Mouse (Mus musculus): ENCODE results near the gene Pcnx3.
"Not testable (repeated sequence)": the region's sequence is repeated elsewhere in the genome, so short reads cannot be mapped to it uniquely, and the experiment has no call there.

Gene Pcnx3

DNA sequence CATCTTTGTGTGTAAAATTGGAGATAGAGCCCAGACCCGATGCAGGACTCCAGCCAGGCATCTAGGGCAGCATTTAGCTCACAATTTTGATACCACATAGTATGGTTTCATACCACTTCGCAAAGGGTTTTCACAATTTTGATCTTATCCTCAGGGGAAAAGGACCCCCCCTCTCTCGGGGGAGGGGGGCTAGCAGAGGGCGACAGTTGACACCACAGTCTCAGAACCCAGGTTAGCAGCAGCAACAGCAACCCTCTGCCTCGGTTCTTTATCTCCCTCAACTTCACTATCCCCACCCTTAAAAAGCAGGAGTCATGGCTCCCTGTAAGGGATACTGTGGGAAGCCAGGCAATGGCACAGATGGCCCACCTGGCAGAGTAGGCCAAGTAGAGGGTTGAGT lies 24.5 kb upstream of the Pcnx3 start:
- in situ Hi-C loops (cut with MboI, MseI) = no loop called here

DNA sequence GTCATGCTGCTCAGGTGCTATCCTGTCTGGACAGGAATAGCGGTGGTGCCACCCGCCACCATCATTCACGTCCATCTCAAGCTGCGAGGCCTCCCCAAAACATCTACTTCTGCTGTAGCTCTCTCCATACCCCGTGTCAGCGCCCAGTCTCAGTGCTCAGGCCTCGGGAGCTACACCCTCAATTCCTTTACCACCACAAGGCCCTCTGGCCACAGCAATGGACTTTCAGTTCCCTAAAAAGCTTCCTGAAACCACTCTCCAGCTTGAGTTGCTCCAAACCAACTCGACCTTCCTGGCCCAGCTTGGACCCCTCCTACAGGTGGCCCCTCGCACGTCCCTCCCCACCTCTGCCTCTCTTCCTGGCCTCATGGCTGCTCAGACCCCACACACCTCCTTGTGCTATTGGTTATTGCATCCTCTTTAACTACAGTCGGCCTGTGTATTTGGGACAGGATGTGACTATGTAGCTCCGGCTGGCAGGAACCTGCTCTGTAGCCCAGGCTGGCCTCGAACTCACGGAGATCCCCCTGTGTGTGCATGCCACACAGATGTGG lies 23.3 kb upstream of the Pcnx3 start:
- in situ Hi-C loops (cut with MboI, MseI) = no loop called here

DNA sequence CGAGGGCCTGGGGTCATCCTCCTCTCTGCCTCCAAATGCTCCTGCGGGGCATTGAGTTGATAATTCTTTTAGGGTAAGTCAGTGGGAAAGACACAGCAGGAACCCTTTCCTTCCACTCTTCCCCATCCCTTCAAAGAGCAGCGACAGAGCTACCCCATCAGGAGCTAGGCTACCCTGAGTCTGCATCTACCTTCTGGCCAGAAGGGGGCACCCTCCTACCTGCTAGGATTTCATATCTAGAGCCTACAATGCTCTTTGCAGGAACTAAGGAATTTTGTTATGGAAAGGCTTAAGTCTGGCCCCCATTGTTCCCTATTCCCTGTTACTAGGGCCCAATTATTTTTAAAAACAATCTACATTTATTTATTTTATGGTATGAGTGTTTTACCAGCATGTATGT lies 22.5 kb upstream of the Pcnx3 start:
- in situ Hi-C loops (cut with MboI, MseI) = no loop called here

DNA sequence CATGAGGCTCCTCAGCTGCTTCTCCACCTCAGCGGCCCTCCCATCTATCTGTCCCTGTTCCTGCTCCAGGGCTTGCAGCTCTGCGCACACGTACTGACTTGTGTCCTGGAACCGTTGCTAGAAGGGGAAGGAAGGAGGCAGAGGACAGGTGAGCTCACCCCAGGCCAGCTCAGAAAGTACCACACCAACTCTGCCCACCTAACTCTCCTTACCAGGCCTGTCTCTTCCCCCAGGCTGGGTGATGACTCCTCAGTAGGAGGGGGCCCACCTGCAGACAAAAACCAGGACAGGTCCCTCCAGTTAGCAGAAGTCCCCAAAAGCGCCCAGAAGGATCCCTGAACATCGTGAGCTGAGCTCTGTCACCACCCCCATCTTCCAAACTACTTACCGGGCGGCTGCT lies 21.9 kb upstream of the Pcnx3 start:
- in situ Hi-C loops (cut with MboI, MseI) = no loop called here

DNA sequence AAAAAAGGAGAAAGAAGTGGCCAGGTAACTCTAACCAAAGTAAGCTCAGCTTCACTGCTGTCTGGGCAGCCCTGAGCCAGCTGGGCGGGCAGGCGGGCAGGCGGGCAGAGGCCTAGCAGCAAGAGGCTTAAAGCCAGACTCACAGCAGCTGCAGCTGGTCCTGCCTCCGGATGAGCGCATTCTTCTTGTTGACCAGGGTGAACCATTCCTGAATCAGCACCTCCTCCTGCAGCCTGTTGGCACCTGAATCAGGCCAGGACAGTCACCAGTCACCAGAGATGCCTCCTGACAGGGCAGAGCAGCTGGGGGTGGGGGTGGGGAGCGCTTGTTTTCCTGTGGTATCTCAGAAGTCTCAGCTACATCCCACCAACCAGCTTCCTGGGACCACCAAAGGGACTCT lies 21.4 kb upstream of the Pcnx3 start:
- in situ Hi-C loops (cut with MboI, MseI) = no loop called here

DNA sequence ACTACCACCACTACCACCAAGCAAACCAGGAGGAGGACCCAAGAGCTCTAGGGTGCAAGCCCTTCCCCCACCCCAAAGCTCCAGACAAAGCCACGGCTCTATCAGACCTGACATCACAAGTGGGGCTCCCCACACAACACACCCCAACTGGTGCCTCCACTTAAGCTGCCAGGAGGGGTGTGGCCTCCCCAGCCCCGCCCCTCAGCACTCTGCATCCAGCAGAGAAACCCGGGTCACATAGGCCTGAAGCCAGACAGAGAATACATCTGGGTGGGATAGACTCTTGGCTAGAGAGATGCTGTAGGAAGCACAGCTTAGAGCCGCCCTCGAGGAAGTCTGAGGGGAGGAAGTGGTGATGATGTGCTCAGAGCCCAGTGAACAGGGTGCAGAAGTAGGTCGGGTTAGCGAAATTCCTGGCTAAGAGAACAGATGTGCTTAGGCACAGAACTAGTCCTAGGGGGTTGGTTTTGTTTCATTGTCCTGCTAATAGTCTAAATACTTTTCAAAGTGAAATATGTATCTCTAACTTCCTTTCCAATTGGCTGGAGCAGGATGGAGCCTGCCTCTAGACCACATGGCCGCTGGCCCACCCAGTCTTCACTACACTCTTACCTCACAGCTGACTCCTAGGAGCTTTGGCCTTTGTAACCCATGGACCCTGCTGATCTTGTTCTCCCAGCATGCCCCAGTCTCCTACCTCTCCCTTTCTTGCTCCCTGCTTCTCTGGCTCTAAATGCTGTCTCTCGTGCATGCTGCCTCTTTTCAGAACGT lies 16.3 kb upstream of the Pcnx3 start:
- in situ Hi-C loops (cut with MboI, MseI) = loop anchor here (5.0 kb wide), 1 partner anchor 37 kb away; the partner anchor contains the start of gene Ltbp3

DNA sequence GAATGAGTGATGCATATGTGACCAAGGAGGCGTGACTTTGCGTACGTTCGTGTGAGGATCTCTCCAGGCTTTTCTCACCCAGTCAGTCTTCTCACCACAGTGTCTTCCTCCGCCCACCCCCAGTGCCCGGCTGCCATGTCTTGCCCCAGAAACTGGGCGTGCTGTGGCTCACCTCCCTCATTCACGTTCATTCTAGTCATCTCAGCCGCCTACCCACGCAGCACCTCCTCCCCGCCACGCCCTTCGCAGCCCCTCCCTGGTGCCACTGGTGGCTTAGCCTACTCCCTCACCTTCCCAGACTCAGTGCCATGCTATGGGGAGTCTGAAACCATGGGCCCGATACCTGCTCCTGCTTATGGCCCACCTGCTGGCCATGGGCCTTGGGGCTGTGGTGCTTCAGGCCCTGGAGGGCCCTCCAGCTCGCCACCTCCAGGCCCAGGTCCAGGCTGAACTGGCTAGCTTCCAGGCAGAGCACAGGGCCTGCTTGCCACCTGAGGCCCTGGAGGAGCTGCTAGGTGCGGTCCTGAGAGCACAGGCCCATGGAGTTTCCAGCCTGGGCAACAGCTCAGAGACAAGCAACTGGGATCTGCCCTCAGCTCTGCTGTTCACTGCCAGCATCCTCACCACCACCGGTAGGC lies 15.6 kb upstream of the Pcnx3 start, which contains the start of gene Kcnk7:
Kcnk7 (plus strand) TSS at position 205 of the 638 bp plus-strand sequence.
- in situ Hi-C loops (cut with MboI, MseI) = loop anchor here (5.0 kb wide), 1 partner anchor 38 kb away; the partner anchor contains the start of gene Ltbp3

DNA sequence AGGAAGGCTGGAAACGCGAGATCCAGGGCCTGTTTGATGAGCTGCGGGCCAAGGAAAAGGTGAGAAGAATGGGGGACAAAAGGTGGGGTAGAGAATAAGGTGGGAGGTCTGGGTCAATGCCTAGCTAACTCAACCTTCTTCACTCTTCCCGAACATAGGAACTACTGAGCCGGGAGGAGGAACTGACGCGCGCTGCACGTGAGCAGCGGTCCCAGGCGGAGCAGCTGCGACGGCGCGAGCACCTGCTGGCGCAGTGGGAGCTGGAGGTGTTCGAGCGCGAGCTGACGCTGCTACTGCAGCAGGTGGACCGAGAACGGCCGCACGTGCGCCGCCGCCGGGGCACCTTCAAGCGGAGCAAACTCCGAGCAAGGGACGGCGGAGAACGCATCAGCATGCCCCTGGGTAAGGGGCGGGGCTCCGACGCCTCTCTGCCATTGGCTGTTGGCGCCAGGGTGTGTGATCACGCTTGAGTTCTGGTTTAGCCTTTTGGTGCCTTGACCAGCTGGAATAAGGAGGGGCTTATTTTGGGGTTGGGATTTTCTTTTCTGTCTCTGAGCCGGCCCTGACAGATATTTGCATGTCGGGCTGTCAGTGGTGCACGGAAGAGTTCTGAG lies 7.2 kb upstream of the Pcnx3 start:
- in situ Hi-C loops (cut with MboI, MseI) = no loop called here

DNA sequence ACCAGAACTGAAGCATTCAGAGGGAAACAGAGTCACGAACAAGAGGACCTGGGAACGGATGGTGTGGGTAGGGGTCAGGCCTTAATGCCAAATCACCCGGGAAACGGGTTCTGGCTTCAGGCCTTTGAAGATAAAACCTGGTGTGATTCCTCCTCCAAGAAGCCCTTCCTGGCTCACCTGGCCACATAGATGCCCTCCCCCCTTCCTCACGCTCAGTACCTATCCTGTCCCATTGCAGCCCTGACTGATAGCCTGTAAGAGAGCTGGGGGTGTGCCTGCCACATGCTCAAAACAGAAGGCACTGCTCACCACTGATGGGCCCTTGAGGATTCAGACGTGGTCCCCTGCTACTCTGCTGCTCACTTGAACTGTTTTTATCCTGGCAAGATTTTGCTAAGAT lies 5.1 kb upstream of the Pcnx3 start:
- in situ Hi-C loops (cut with MboI, MseI) = no loop called here

DNA sequence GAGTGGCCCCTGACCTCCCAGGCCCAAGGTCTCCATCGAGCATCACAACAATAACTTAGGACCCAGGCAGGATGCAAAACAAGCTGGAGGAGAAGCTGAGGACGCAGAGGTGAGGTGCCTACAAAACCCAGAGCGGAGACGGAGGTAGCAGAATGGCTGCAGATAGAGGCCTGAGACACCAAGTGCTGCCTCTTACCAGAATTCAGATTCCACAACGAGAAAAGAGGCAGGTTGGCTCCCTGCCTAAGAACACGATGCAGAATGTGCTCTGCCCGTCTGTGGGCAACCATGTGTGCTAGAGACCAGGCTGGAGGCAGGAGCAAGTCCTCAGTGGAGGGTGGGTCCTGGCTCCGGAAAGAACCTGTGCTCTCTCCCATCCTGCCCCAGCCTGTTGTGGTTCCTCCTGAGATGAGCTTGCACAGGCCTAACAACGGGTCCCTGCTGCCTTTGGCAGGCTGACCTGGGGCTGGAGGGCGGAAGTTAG lies 4.2 kb upstream of the Pcnx3 start:
- in situ Hi-C loops (cut with MboI, MseI) = no loop called here

DNA sequence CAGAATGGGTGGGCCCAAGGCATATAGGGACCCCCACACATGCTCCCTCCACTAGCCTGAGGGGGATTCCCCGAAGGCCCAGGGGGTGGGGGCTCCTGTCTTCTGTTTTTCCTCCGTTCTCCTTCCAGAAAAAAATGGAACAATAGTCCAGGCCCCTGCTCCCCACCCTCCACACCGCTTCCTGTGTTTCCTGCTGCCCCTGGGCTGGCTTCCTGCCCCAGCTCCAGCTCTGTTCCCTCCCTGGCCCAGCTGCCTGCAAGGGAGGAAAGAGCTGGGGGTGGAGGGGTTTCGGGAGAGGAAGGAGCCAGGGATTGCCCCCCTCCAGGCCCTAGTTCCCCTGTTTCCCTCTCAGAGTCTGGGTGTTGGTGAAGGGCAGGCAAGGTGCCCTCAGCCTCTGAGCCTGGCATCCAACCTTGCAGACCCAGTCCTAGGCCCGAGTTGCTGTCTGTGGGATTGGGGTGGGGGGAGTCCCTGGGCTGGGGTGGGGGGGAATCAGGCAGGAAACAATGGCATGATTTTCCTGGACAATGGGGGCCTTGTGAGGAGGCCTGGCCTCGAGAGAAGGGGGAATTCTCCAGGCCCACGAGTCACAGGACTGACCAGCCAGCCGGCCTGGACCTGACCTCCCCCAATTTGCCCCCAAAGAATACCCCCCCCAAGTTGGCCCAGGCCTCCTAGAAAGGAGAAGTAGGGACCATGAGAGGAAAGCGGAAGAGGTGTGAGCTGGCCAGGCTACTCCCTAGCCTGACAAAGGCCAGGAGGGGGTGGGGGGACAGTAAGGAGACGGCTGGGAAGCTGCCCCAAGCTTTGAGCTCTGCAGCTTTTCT lies 3.6 kb upstream of the Pcnx3 start:
- in situ Hi-C loops (cut with MboI, MseI) = no loop called here

DNA sequence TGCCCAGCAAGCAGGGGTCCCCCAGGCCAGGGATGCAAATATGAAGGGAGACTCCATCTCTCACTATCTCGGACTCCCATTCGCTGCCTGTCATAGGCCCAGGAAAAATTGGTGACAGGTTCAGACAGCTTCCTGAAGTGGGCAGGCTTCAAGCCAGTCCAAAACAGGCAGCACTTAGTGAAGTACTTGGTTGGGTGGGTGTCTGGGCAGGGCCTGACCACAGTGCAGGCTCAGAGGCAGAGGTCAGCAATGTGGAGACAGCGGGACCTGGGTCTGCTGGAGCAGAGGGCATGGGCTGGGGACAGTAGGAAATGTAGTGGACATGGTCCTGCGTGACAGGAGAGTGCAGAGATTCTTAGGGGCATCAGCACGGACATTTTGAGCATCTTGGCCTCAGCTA lies 2.9 kb upstream of the Pcnx3 start:
- in situ Hi-C loops (cut with MboI, MseI) = no loop called here

DNA sequence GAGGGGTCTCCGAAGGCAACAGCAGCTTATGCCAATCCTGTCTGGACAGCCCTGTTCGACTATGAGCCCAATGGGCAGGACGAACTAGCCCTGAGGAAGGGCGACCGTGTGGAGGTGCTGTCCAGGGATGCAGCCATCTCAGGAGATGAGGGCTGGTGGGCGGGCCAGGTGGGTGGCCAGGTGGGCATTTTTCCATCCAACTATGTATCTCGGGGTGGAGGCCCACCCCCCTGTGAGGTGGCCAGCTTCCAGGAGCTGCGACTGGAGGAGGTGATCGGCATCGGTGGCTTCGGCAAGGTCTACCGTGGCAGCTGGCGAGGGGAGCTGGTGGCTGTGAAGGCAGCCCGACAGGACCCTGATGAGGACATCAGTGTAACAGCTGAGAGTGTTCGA lies 1.6 kb upstream of the Pcnx3 start:
- in situ Hi-C loops (cut with MboI, MseI) = no loop called here

DNA sequence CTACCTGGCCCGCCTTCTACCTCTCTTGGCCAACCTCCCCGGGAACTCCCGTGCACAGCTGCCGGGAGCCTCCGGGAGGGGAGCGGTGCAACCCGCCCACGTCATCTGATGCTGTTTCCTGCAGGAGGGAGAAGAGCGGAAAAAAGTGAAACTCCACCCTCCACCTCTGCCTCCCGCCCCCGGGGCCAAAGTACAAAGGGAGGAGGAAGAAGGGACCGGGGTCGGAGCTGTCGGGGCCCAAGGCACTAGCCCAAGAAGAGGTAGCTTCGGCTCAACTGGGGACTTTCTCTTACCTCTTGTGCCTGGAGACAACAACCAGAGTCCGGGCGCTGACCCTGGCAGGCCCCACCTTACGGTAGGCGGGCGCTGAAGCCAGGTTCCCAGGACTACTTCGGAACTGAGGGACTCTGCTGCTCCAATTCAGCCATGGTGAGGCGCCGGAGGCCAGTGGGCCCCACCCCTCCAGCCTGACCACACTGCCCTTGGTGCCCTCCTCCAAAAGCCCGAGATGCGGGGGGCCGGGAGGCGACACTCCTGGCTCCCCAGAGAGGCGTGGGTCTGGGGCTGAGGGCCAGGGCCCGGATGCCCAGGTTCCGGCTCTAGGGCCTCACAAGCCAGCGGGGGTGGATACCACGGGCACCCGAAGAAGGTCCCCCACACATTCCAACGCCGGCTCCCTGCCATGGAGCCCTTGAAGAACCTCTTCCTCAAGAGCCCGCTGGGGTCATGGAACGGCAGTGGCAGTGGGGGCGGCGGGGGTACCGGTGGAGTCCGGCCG lies 1.0 kb upstream of the Pcnx3 start:
- in situ Hi-C loops (cut with MboI, MseI) = no loop called here

DNA sequence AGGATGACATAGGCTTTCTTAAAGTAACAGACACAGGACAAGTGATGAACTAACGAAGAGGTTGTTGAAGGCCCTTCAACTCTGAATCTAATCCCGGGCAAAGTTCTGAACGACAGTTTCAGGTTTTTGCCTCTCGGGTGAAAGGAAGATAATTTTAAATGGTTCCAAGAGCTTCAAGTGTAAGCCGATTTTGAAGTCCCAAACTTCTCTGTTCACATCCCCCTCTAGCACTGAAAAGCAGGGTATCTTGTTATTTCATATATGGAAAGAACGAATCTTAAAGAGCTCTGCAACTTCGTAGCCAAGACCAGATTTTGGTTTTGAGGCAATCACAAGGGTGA lies 350 bp upstream of the Pcnx3 start:
- in situ Hi-C loops (cut with MboI, MseI) = no loop called here

DNA sequence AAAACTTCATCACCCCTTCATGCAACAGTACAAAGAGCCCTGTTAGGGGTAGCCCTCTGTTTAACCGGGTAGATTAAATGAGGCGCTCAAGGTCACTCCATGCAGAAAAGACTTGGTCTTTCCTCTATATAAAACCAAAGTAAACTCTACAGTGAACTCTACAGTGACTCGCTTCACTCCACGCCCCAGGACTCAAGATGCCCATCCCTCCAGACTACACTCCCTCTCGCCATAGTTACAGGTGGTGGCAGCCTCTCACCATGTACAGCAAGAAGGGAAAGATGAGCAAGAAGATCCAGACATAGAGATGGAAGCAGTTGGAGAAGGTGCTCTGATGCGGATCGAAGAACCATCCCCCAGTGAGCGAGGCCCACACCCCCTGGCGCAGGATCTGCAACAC lies 970 bp downstream of the Pcnx3 start:
- in situ Hi-C loops (cut with MboI, MseI) = no loop called here

DNA sequence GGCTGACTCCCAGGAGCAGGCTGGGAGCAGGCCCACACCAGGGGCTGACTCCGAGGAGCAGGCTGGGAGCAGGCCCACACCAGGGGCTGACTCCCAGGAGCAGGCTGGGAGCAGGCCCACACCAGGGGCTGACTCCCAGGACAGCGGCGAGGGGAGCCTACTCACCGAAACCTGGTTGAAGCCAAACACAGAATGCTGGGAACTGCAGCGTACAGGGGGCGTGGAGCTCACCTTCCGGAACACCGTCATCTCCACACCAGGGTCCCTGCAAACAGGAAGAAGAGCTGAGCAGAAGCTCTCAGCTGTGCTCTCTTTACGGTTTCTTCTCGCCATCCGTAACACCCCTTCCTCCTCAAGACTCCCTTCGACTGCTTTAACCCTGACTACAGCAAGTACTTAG lies 1.8 kb downstream of the Pcnx3 start:
- in situ Hi-C loops (cut with MboI, MseI) = not testable (repeated sequence)

DNA sequence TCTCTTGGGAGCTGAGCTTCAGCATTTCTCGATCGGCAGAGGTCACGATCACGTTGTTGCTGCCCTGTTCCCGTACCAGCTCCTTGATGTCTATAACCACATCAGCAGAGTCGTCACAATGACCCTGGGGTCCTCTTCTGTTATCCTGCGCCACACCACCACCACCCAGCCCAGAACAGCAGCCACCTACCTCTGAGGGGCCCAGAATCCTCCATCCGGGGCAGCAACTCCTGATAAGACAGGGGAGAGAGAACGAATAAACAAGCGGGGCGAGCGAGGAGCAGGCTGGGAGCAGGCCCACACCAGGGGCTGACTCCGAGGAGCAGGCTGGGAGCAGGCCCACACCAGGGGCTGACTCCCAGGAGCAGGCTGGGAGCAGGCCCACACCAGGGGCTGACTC lies 2.3 kb downstream of the Pcnx3 start:
- in situ Hi-C loops (cut with MboI, MseI) = no loop called here

DNA sequence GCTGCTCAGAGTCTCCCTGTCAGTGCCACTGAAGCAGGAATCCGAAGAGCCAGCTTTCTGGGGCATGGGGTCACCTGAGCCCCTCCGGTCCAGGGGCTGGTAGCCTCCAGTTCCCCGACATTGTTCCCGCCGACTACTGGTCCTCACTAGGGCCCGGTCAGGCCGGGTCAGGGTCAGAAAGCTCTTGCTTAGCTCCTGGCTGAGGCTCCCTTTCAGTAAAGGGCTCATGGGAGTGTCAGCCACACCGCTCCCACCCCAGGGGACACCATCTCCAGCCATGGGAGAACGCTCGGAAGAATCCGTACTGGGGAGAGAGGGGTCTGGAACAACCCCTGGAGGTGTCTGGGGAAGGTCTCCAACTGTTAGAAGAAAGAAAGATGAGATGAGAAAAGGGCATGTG lies 2.8 kb downstream of the Pcnx3 start:
- in situ Hi-C loops (cut with MboI, MseI) = no loop called here

DNA sequence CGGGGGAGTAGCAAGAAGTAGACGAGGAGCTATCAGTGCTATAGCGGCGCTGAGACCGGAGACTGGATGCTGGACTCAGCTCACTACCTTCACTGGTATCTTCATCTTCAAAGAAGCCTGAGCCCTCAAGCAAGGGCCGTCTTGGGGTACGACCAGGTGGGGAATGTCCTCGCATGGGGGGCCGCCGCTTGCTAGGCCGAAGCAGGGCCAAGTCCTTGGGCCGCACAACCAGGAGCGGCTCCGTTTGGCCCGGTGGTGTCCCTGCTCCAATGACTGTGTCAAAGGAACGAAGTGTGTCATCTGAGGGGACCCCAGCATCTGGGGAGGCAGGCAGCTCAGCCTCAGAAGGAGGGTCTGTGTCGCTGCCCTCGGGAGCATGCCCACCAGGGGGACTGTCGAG lies 3.3 kb downstream of the Pcnx3 start:
- in situ Hi-C loops (cut with MboI, MseI) = no loop called here

DNA sequence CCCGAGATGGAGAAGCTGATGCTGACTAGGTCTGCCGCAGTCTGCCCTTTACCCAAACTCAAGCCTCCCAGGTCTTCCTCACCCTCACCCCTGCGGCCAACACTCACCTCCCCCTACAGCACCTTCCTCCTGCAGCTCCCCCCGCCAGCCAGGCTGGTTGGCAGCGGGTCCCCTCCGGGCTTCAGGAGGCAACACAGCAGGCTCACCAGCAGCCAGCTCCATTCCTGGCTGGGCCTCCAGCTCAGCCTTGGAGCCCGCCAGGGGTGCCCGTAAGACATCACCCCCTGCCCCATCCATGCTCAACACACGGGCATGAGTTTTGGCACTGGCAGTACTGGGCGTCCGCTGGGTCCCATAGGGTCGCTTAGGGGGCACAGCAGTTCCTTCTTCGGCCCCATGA lies 3.7 kb downstream of the Pcnx3 start:
- in situ Hi-C loops (cut with MboI, MseI) = no loop called here

Measured in regulatory T cell (primary cell).